Mouse (Mus musculus) hindbrain, embryonic 16.5 days (tissue): ENCODE measurements around the gene Nfe2l1. TPM values are rescaled to one million over a fixed set of nuclear protein-coding genes. Genes with fewer than 3 reads are reported as not detected.
A peak's percentile ranks its signal among the peaks of the same experiment; 100 is the strongest.
"Not testable (repeated sequence)": the region's sequence is repeated elsewhere in the genome, so short reads cannot be mapped to it uniquely, and the experiment has no call there.

Experiments used
- ATAC-seq: fragments of 200-750 bp; cut with Nextera tagmentation; 2 replicates; pipeline ENCODE4 v1.8.0; 2017; ENCODE audit warnings: moderate TSS enrichment, moderate library complexity
- H3K27ac ChIP-seq: fragments of 300-500 bp; sonication (generic); 2 replicates; pipeline ENCODE4 v1.5.1; 2014; ENCODE audit warnings: low read depth, mild to moderate bottlenecking, control low read depth, low read length, moderate library complexity
- H3K27me3 ChIP-seq: fragments of 300-500 bp; sonication (generic); replicated peaks from 2 replicates; pipeline ENCODE4 v1.6.1; 2014; ENCODE audit warnings: low read length; ENCODE audit not compliant: control insufficient read depth, insufficient read depth
- H3K36me3 ChIP-seq: fragments of 300-500 bp; sonication (generic); 2 replicates; pipeline ENCODE4 v1.6.1; 2014; ENCODE audit warnings: mild to moderate bottlenecking, low read length, moderate library complexity, mixed read lengths; ENCODE audit not compliant: control insufficient read depth, insufficient read depth
- H3K4me1 ChIP-seq: fragments of 300-500 bp; sonication (generic); 2 replicates; pipeline ENCODE4 v1.6.1; 2014; ENCODE audit warnings: low read depth, low read length; ENCODE audit not compliant: control insufficient read depth, insufficient read depth
- H3K4me2 ChIP-seq: fragments of 300-500 bp; sonication (generic); 2 replicates; pipeline ENCODE4 v1.6.1; 2014; ENCODE audit warnings: mild to moderate bottlenecking, low read length, control low read depth, moderate library complexity
- H3K4me3 ChIP-seq: fragments of 300-500 bp; sonication (generic); 2 replicates; pipeline ENCODE4 v1.5.1; 2014; ENCODE audit warnings: mild to moderate bottlenecking, low read length, control low read depth, moderate library complexity
- H3K9ac ChIP-seq: fragments of 300-500 bp; sonication (generic); 2 replicates; pipeline ENCODE4 v1.6.1; 2014; ENCODE audit warnings: low read depth, mild to moderate bottlenecking, control low read depth, low read length, moderate library complexity
- H3K9me3 ChIP-seq: fragments of 300-500 bp; sonication (generic); 2 replicates; pipeline ENCODE4 v1.6.1; 2014; ENCODE audit warnings: mild to moderate bottlenecking, low read length, moderate library complexity; ENCODE audit not compliant: control insufficient read depth
- WGBS: fragments of 180-500 bp; shearing (Covaris S2); extraction: QIAGEN DNeasy Blood & Tissue Kit; methylation state at CpG from one replicate; pipeline ENCODE4 v1.1.7; 2014; 5-methylcytosine and 5-hydroxymethylcytosine counted together
- polyA plus RNA-seq: library from polyadenylated mRNA; unstranded; fragments of >200 nt; fragmentation: Nextera tagmentation; extraction: Ambion mirVana; gene quantifications from 2 replicates; pipeline ENCODE4 v1.2.1, GENCODE M21; 2015

Gene Nfe2l1
- polyA plus RNA-seq, 1 experiment from 2014 or later = 83.3 TPM

DNA sequence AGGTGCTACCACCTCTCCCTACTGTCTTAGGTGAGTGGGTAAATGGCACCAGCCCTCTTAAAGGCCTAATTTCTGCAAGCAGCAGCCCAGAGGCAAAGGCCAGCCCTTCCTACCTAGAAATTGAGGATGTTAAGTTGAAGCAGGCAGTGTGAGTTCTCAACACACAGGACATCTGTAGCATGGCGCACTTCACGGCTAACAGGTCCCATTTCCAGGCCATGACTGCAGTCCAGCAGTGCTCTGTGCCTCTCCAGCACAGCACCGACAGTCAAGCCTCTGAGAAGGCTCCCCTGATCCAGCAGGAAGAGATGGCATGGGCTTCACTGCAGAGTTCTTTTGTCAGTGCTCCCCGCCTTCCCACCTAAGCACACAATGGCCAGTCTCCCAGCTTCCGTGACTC lies 12.8 kb downstream of the Nfe2l1 start:
- no peak for ATAC-seq
- Histone ChIP-seq H3K27ac (no peak overlapping the region), H3K9me3 (no peaks in the 10 kb centered on the region), H3K4me2 (no peak overlapping the region), H3K4me1 (no peaks in the 10 kb centered on the region), H3K27me3 (no peaks in the 10 kb centered on the region), H3K9ac (no peak overlapping the region), H3K36me3 (peaks cover 57% of the 10 kb centered on the region), H3K4me3 (no peak overlapping the region)
- 56% methylated on average over 5 of the region's 5 CpGs for WGBS

GRCm38 (mm10) chr11:96816494-96816893 lies 13.3 kb downstream of the Nfe2l1 start:
- H3K36me3 ChIP-seq = peaks cover 55% of the 10 kb centered on the region
- no peak for ATAC-seq
- H3K9ac ChIP-seq = no peak overlapping the region
- no peaks in the 10 kb centered on the region for H3K9me3 ChIP-seq
- no peak overlapping the region for H3K4me2 ChIP-seq
- H3K4me3 ChIP-seq = no peak overlapping the region
- WGBS = 92% methylated on average over 1 of the region's 1 CpGs
- no peaks in the 10 kb centered on the region for H3K27me3 ChIP-seq
- no peak overlapping the region for H3K27ac ChIP-seq
- H3K4me1 ChIP-seq = no peaks in the 10 kb centered on the region

- WGBS = 94% methylated on average over 2 of the region's 2 CpGs
- ATAC-seq = no peak
These were observed 13.9 kb downstream of the Nfe2l1 start for GRCm38 (mm10) chr11:96815895-96816294.

GRCm38 (mm10) chr11:96814443-96814842 lies 15.3 kb downstream of the Nfe2l1 start:
- Histone ChIP-seq H3K9me3 (no peaks in the 10 kb centered on the region), H3K9ac (no peak overlapping the region), H3K36me3 (peaks cover 41% of the 10 kb centered on the region), H3K4me2 (no peak overlapping the region), H3K4me3 (no peak overlapping the region), H3K27ac (no peak overlapping the region), H3K4me1 (no peaks in the 10 kb centered on the region), H3K27me3 (no peaks in the 10 kb centered on the region)
- WGBS = 95% methylated on average over 2 of the region's 2 CpGs
- ATAC-seq = no peak

More at GRCm38 (mm10) chr11:96815895-96816294, 13.9 kb downstream of the Nfe2l1 start:
- H3K27me3 ChIP-seq = no peaks in the 10 kb centered on the region
- no peaks in the 10 kb centered on the region for H3K4me1 ChIP-seq
- H3K4me3 ChIP-seq = no peak overlapping the region
- H3K4me2 ChIP-seq = no peak overlapping the region
- H3K9ac ChIP-seq = no peak overlapping the region
- no peaks in the 10 kb centered on the region for H3K9me3 ChIP-seq
- H3K27ac ChIP-seq = no peak overlapping the region
- peaks cover 49% of the 10 kb centered on the region for H3K36me3 ChIP-seq

DNA sequence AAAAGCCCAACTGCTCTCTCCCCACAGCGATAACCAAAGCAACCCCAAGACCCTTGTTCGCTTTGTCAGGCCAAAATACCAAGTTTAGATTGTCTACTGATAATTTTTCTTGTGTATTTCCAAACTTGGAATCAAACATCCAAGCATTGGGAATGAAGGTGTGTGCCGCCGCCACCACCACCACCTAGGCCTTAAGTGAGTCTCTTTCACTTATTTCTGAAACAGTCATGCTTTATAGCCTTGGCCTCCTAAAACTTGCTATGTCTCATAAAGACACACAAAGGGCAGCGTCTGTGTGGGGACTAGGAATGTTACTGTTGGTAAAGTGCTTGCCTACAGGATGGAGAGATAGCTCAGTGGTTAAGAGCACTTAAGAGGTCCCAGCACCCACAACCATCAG lies 15.8 kb downstream of the Nfe2l1 start:
- 90% methylated on average over 5 of the region's 5 CpGs for WGBS
- Histone ChIP-seq H3K9me3 (no peaks in the 10 kb centered on the region), H3K4me2 (no peak overlapping the region), H3K36me3 (peaks cover 40% of the 10 kb centered on the region), H3K9ac (no peak overlapping the region), H3K4me1 (no peaks in the 10 kb centered on the region), H3K4me3 (no peak overlapping the region), H3K27ac (no peak overlapping the region), H3K27me3 (no peaks in the 10 kb centered on the region)
- ATAC-seq = no peak

- H3K36me3 ChIP-seq = peaks cover 41% of the 10 kb centered on the region
- H3K9ac ChIP-seq = no peak overlapping the region
- H3K9me3 ChIP-seq = no peaks in the 10 kb centered on the region
- no peak overlapping the region for H3K4me2 ChIP-seq
- no peak overlapping the region for H3K4me3 ChIP-seq
- H3K27ac ChIP-seq = no peak overlapping the region
- no peak for ATAC-seq
- no peaks in the 10 kb centered on the region for H3K4me1 ChIP-seq
- WGBS = 88% methylated on average over 4 of the region's 4 CpGs
- no peaks in the 10 kb centered on the region for H3K27me3 ChIP-seq
These were observed 16.3 kb downstream of the Nfe2l1 start for GRCm38 (mm10) chr11:96813455-96813854.

DNA sequence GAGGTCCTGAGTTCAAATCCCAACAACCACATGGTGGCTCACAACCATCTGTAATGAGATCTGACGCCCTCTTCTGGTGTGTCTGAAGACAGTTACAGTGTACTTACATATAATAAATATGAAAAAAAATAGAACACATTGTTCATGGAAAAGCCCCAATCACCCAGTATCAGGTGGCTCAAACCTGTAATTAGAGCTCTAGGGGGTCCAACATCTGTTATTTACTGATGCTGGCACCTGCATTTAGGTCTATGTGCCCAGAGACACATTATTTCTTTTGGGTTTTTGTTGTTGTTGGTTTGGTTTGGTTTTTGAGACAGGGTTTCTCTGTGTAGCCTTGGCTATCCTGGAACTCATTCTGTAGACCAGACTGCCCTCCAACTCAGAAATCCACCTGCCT lies 18.6 kb downstream of the Nfe2l1 start:
- not testable (repeated sequence) for H3K4me2 ChIP-seq, ATAC-seq, H3K27ac ChIP-seq, H3K4me3 ChIP-seq, H3K27me3 ChIP-seq, H3K4me1 ChIP-seq, H3K9me3 ChIP-seq, H3K9ac ChIP-seq
- 85% methylated on average over 1 of the region's 1 CpGs for WGBS
- H3K36me3 ChIP-seq = peaks cover 33% of the 10 kb centered on the region

DNA sequence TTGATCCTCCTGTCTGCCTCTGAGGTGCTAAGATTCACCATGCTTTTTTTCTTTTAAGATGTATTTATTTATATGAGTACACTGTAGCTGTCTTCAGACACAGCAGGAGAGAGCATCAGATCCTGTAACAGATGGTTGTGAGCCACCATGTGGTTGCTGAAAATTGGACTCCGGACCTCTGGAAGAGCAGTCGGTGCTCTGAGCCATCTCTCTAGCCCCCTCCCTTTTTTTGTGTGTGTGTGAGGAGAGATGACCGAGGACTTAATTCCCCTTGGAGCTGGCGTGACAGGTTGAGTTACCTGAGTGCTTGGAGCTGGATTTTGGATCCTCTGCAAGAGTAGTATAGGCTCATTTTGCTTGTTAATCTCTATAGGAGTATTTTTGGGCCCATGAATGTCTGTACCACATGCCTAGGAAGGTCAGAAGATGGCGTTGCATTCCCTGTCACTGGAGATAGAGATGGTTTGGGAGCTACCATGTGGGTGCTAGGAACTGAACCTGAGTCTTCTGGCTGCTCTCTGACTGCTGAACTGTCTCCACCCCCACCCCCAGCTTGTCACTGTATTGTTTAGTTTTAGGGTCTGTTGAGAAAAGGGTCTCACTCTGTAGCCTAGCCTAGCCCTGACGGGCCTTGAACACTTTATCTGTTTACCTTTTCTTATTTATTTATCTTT lies 20.1 kb downstream of the Nfe2l1 start:
- peaks cover 35% of the 10 kb centered on the region for H3K36me3 ChIP-seq
- H3K27me3 ChIP-seq = no peaks in the 10 kb centered on the region
- WGBS = 84% methylated on average over 6 of the region's 6 CpGs
- H3K4me2 ChIP-seq = no peak overlapping the region
- H3K27ac ChIP-seq = no peak overlapping the region
- H3K4me3 ChIP-seq = no peak overlapping the region
- no peaks in the 10 kb centered on the region for H3K9me3 ChIP-seq
- 0 out of 2 replicates have a peak, but pooled peaks have one; percentile 17 for ATAC-seq
- H3K4me1 ChIP-seq = no peaks in the 10 kb centered on the region
- no peak overlapping the region for H3K9ac ChIP-seq

- no peaks in the 10 kb centered on the region for H3K4me1 ChIP-seq
- H3K36me3 ChIP-seq = peaks cover 43% of the 10 kb centered on the region
- H3K9ac ChIP-seq = no peak overlapping the region
- H3K27me3 ChIP-seq = no peaks in the 10 kb centered on the region
- H3K4me3 ChIP-seq = no peak overlapping the region
- H3K4me2 ChIP-seq = no peak overlapping the region
- 64% methylated on average over 1 of the region's 1 CpGs for WGBS
- no peak overlapping the region for H3K27ac ChIP-seq
- H3K9me3 ChIP-seq = no peaks in the 10 kb centered on the region
- no peak for ATAC-seq
These were observed 21.7 kb downstream of the Nfe2l1 start for GRCm38 (mm10) chr11:96808066-96808465.
